Mouse (Mus musculus) intestine, postnatal 0 days (tissue): ENCODE results near the gene Cfap52. TPM values are rescaled to one million over a fixed set of nuclear protein-coding genes. Genes with fewer than 3 reads are reported as not detected.

Experiments
- ATAC-seq: fragments of 200-750 bp; cut with Nextera tagmentation; 2 replicates; pipeline ENCODE4 v1.8.0; 2017; ENCODE audit warnings: mild to moderate bottlenecking, moderate TSS enrichment, moderate library complexity
- H3K27ac ChIP-seq: fragments of 300-500 bp; sonication (generic); 2 replicates; pipeline ENCODE4 v1.5.1; 2014; ENCODE audit warnings: mild to moderate bottlenecking, low read depth, low read length, moderate library complexity
- H3K27me3 ChIP-seq: fragments of 300-500 bp; sonication (generic); replicated peaks from 2 replicates; pipeline ENCODE4 v1.6.1; 2014; ENCODE audit warnings: low read length, mixed read lengths; ENCODE audit not compliant: control insufficient read depth, insufficient read depth
- H3K36me3 ChIP-seq: fragments of 300-500 bp; sonication (generic); 2 replicates; pipeline ENCODE4 v1.6.1; 2014; ENCODE audit warnings: mild to moderate bottlenecking, moderate library complexity; ENCODE audit not compliant: control insufficient read depth, insufficient read depth
- H3K4me1 ChIP-seq: fragments of 300-500 bp; sonication (generic); replicated peaks from 2 replicates; pipeline ENCODE4 v1.6.1; 2014; ENCODE audit warnings: antibody characterized with exemption, low read length, mixed read lengths; ENCODE audit not compliant: control insufficient read depth, insufficient read depth
- H3K4me2 ChIP-seq: fragments of 300-500 bp; sonication (generic); replicated peaks from 2 replicates; pipeline ENCODE4 v1.6.1; 2014; ENCODE audit warnings: low read depth, mild to moderate bottlenecking, moderate library complexity
- H3K4me3 ChIP-seq: fragments of 300-500 bp; sonication (generic); 2 replicates; pipeline ENCODE4 v1.5.1; 2014; ENCODE audit warnings: low read depth, low read length
- H3K9ac ChIP-seq: fragments of 300-500 bp; sonication (generic); 2 replicates; pipeline ENCODE4 v1.6.1; 2014; ENCODE audit warnings: mild to moderate bottlenecking, low read depth, low read length
- H3K9me3 ChIP-seq: fragments of 300-500 bp; sonication (generic); 2 replicates; pipeline ENCODE4 v1.6.1; 2016; ENCODE audit warnings: mixed run types; ENCODE audit not compliant: control insufficient read depth
- CTCF ChIP-seq: sonication (generic); IDR thresholded peaks from 2 replicates; pipeline ENCODE4 v1.5.1; 2016; ENCODE audit warnings: low read depth, mild to moderate bottlenecking, control low read depth, antibody characterized with exemption, moderate library complexity
- WGBS: fragments of 180-500 bp; shearing (Covaris S2); extraction: QIAGEN DNeasy Blood & Tissue Kit; methylation state at CpG from one replicate; pipeline ENCODE4 v1.1.7; 2014; 5-methylcytosine and 5-hydroxymethylcytosine counted together
- polyA plus RNA-seq: library from polyadenylated mRNA; unstranded; fragments of >200 nt; fragmentation: Nextera tagmentation; extraction: Ambion mirVana; gene quantifications from 2 replicates; pipeline ENCODE4 v1.2.1, GENCODE M21; 2015

The Cfap52 gene
- 0.97 and 1.4 TPM in 2 replicates for polyA plus RNA-seq

DNA sequence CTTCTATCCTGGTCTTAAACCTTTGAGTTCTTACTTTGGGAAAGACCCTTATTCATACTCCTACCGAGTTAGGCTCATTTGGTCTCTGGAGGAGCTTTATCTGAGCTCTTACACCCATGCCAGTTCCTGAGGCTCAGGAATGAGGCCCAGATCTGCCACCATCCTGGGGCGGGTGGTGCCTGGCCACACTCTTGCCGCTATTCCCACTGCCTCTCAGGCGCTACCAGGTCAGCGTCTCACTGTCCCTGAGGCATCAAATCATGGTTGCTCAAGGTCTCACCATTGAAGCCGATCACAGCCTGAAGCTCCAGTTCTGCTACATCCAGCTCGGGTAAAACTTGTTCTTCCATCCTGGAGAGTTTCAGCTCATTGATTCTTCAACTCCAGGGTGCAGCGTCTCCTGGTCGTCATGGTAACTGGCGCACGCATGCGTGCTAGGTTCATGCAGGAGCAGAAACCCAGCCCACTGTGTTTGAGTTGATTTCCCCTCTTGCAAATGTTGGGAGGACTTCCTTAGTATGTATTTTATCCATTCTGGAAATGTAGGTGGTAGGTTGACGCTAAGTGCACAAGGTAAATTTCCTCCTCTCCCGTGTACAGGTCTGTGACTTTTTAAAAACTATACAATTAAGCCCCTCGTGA, at the start of gene Cfap52:
TSS of gene Cfap52 (minus strand) at position 410 of the 642 bp plus-strand sequence.
- H3K27me3 ChIP-seq, result no peaks in the 10 kb centered on the region
- no peak for TF ChIP-seq CTCF
- 0 out of 2 replicates have a peak, but pooled peaks cover 3% of the 10 kb centered on the region for H3K4me1 ChIP-seq
- peak within 1 kb of the TSS; percentile 21; the same call in 1 of the 2 replicates for H3K27ac ChIP-seq
- peak; percentile 42; the same call in 1 of the 2 replicates for ATAC-seq
- no peaks in the 10 kb centered on the region for H3K9me3 ChIP-seq
- H3K4me2 ChIP-seq, result peak within 1 kb of the TSS; percentile 68
- H3K9ac ChIP-seq, result peak within 1 kb of the TSS; percentile 60
- H3K4me3 ChIP-seq, result peak within 1 kb of the TSS; percentile 65
- WGBS, result 5% methylated on average over 15 of the region's 15 CpGs
- H3K36me3 ChIP-seq, result peaks cover 5% of the 10 kb centered on the region; the same call in 1 of the 2 replicates

DNA sequence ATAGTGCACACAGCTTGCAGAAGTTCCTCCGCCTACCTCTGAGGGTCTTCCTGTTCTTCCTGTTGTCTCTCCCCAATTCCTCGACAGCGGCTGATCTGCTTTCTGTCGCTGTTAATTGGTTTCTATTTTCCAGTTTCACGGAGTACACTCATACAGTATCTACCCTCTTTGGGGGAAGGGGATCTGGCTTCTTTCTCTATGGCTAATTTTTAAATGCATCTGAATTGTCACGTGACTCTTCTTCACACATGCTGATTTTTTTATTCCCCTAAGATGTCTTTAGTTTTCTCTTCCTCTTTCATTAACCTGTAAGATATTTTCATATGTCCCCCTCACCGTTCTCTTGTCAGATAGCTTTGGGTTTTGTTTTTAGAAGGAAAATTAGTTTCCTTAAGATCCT, 46.8 kb upstream of the Cfap52 start:
- ATAC-seq, result no peak
- Histone ChIP-seq H3K27ac (no peak overlapping the region), H3K9ac (no peak overlapping the region), H3K4me1 (no peaks in the 10 kb centered on the region), H3K4me2 (no peak overlapping the region), H3K9me3 (no peaks in the 10 kb centered on the region), H3K36me3 (peaks cover 4% of the 10 kb centered on the region; the same call in 1 of the 2 replicates), H3K27me3 (no peaks in the 10 kb centered on the region), H3K4me3 (no peak overlapping the region)
- WGBS, result 71% methylated on average over 7 of the region's 7 CpGs
- TF ChIP-seq CTCF, result no peak

DNA sequence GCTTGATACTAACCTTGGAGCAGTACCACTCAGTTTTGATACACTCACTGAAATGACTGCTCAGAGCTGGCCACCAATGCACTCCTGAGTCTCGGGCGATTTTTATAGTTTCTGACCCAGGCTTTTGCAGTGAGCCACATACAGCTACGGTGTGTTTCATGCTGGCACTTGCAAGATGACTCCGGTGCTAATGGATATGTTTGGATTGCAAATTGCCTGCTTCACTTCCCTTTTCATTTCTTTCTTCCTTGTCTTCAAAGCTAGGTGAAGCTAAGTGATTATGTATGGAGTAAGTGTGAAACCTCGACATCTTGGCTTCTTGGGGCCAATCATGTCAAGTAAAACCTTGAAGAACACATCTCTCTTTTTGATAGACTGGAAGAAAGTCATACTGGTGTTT, 43.9 kb upstream of the Cfap52 start:
- 88% methylated on average over 5 of the region's 5 CpGs for WGBS
- TF ChIP-seq CTCF, result no peak
- Histone ChIP-seq H3K27ac (no peak overlapping the region), H3K4me1 (no peaks in the 10 kb centered on the region), H3K9ac (no peak overlapping the region), H3K36me3 (no peaks in the 10 kb centered on the region), H3K27me3 (no peaks in the 10 kb centered on the region), H3K9me3 (no peaks in the 10 kb centered on the region), H3K4me3 (no peak overlapping the region), H3K4me2 (no peak overlapping the region)
- ATAC-seq, result no peak

DNA sequence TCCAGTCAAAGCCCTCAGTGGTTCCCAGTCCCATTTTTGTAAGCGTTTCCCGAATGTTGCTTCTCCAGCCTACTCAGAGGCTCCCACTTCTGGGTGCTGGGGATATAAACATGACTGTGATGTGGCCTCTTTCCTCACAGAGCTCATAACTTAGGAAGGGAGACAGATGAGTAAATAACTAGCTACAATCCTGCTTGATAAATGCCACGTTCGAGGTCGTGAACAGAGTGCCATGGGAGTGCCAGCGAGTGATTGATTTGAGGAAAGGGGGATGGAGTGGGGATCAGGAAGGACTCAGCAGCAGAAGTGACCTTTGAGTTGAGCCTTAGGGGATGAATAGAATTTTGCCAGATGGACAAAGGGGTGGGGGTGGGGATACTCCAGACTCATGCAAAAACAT, 42.2 kb upstream of the Cfap52 start:
- TF ChIP-seq CTCF, result peak; percentile 20; the same call in 1 of the 2 replicates
- H3K36me3 ChIP-seq, result no peaks in the 10 kb centered on the region
- no peaks in the 10 kb centered on the region for H3K4me1 ChIP-seq
- ATAC-seq, result no peak
- no peak overlapping the region for H3K4me2 ChIP-seq
- H3K4me3 ChIP-seq, result no peak overlapping the region
- no peaks in the 10 kb centered on the region for H3K27me3 ChIP-seq
- no peak overlapping the region for H3K9ac ChIP-seq
- WGBS, result 36% methylated on average over 6 of the region's 6 CpGs
- no peaks in the 10 kb centered on the region for H3K9me3 ChIP-seq
- H3K27ac ChIP-seq, result no peak overlapping the region

DNA sequence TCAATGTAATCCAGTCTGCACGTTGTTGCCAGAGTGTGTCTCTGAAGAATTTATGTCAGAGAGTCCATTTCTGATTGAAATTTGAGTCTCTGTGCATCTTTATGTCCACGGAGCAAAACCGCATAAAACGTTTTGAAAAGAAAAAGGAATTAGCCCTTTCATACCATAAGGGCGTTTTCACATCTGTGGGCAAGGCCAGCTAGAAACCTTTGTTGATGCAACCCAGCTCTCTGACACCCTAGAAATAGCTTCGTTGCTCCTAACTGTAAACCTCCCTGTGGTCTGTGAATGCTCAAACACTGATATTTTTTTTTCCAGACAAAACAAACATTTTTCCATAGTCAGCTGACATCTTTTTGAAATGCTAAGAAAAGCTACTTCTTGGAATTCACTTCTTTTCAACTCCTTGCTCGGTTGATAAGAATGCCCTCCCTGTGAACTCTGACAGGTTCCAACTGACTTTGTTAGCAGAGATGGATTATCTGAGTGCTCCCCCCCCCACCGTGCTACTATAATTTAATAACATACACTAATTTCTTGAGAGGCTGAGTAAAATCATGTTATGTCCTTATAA, 40.9 kb upstream of the Cfap52 start:
- TF ChIP-seq CTCF, result no peak
- H3K27ac ChIP-seq, result no peak overlapping the region
- no peak overlapping the region for H3K9ac ChIP-seq
- WGBS, result 34% methylated on average over 8 of the region's 8 CpGs
- no peak overlapping the region for H3K4me2 ChIP-seq
- no peaks in the 10 kb centered on the region for H3K27me3 ChIP-seq
- ATAC-seq, result no peak
- H3K9me3 ChIP-seq, result no peaks in the 10 kb centered on the region
- H3K4me3 ChIP-seq, result no peak overlapping the region
- H3K36me3 ChIP-seq, result no peaks in the 10 kb centered on the region
- no peaks in the 10 kb centered on the region for H3K4me1 ChIP-seq

DNA sequence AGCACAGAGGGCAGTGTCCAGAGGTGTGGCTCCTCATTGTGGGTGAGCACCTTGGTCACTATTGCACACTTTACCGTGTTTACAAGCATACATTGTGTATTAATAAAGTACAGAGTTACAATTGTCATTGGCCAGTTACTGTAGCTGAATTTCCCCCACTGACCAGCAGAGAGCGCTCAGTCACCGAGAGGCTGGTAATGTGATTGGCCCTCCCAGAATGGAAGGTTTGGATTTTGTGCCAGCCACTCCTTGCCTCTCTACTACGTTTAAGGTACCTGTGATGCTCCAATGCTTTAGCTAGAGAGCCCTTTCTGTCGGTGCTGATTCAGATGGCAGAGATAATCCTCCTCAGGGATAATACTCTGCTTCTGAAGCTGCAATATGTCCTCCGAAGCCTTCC, 38.7 kb upstream of the Cfap52 start:
- Histone ChIP-seq H3K36me3 (no peaks in the 10 kb centered on the region), H3K27ac (no peak overlapping the region), H3K9ac (no peak overlapping the region), H3K4me2 (no peak overlapping the region), H3K4me3 (no peak overlapping the region), H3K4me1 (no peaks in the 10 kb centered on the region), H3K27me3 (no peaks in the 10 kb centered on the region), H3K9me3 (no peaks in the 10 kb centered on the region)
- TF ChIP-seq CTCF, result peak; percentile 99
- peak; percentile 10; the same call in 1 of the 2 replicates for ATAC-seq
- WGBS, result 18% methylated on average over 6 of the region's 6 CpGs
